8 mouse cellular contexts compared by ENCODE assay signal in genomic region chr9:20897736-20898510, GRCm38 (mm10). TPM values are rescaled to one million over a fixed set of nuclear protein-coding genes. Genes with fewer than 3 reads are reported as not detected.
DNase-seq lines count a peak whose midpoint lies in the region; ATAC-seq and TF ChIP-seq lines count a peak whose summit lies in the region.

No protein-coding gene starts in this region.

- peak overlapping the region; percentile 94 for H3K9ac ChIP-seq in limb, embryonic 15.5 days
- peak overlapping the region; percentile 96 for H3K9ac ChIP-seq in stomach, embryonic 15.5 days

- H3K4me2 ChIP-seq in limb, embryonic 15.5 days, result peak overlapping the region; percentile 76
- peak overlapping the region; percentile 75 for H3K4me2 ChIP-seq in stomach, embryonic 15.5 days

- H3K4me1 ChIP-seq in spleen, adult 2 months (ENCODE audit: control insufficient read depth, insufficient read depth, insufficient read length), result peaks cover 5% of the 10 kb centered on the region; the same call in 1 of the 2 replicates
- H3K4me1 ChIP-seq in limb, embryonic 15.5 days, result peaks cover 23% of the 10 kb centered on the region
- peaks cover 15% of the 10 kb centered on the region; the same call in 1 of the 2 replicates for H3K4me1 ChIP-seq in stomach, embryonic 15.5 days

- DNase-seq in spleen, adult 2 months (ENCODE audit: low read depth in 1 of 2, low spot score in 2 of 2), result no peak
- DNase-seq in spleen, adult 18-20 months, result no peak
- DNase-seq in right cerebral cortex, postnatal 14 days, result no peak
- DNase-seq in thymus, postnatal 14 days, result no peak
- no peak for DNase-seq in kidney, postnatal 4 days

- no peaks in the 10 kb centered on the region for H3K9me3 ChIP-seq in limb, embryonic 15.5 days
- H3K9me3 ChIP-seq in stomach, embryonic 15.5 days, result no peaks in the 10 kb centered on the region

- H3K27me3 ChIP-seq in spleen, adult 2 months (ENCODE audit: control insufficient read depth, insufficient read depth, low read length), result no peaks in the 10 kb centered on the region
- H3K27me3 ChIP-seq in limb, embryonic 15.5 days, result no peaks in the 10 kb centered on the region
- H3K27me3 ChIP-seq in stomach, embryonic 15.5 days (replicated peaks), result no peaks in the 10 kb centered on the region

- no peak for TF ChIP-seq CTCF in spleen, adult 2 months (IDR thresholded peaks at IDR 0.05; ENCODE audit: extremely low read depth, insufficient read depth, insufficient read length, insufficient replicate concordance)

- ATAC-seq in erythroid progenitor cell, adult 5-6 weeks (replicated peaks; ENCODE audit: low FRiP score, poor library complexity, severe bottlenecking), result peak; percentile 45
- peak; percentile 54 for ATAC-seq in limb, embryonic 15.5 days (ENCODE audit: insufficient number of reproducible peaks, low FRiP score, low TSS enrichment, low read depth)
- peak; percentile 45 for ATAC-seq in stomach, embryonic 15.5 days (ENCODE audit: insufficient read depth, low FRiP score, low read depth)

- H3K27ac ChIP-seq in spleen, adult 2 months (ENCODE audit: insufficient read depth, low read length), result no peak overlapping the region; the same call in 1 of the 2 replicates
- H3K27ac ChIP-seq in limb, embryonic 15.5 days, result peak overlapping the region; percentile 77
- H3K27ac ChIP-seq in stomach, embryonic 15.5 days, result 0 out of 2 replicates have a peak overlapping the region, but pooled peaks have one; percentile 65

- peak overlapping the region; percentile 83 for H3K4me3 ChIP-seq in spleen, adult 2 months (ENCODE audit: extremely low read depth, insufficient read depth, insufficient read length)
- peak overlapping the region; percentile 98 for H3K4me3 ChIP-seq in limb, embryonic 15.5 days
- H3K4me3 ChIP-seq in stomach, embryonic 15.5 days (replicated peaks), result peak overlapping the region; percentile 92

- WGBS in spleen, adult 2 months, result 4% methylated on average over 38 of the region's 39 CpGs
- 3% methylated on average over 38 of the region's 39 CpGs for WGBS in limb, embryonic 15.5 days
- 3% methylated on average over 38 of the region's 39 CpGs for WGBS in stomach, embryonic 15.5 days

- H3K36me3 ChIP-seq in spleen, adult 2 months (ENCODE audit: control insufficient read depth, insufficient read depth, low read length), result peaks cover 28% of the 10 kb centered on the region
- H3K36me3 ChIP-seq in limb, embryonic 15.5 days, result peaks cover 41% of the 10 kb centered on the region
- H3K36me3 ChIP-seq in stomach, embryonic 15.5 days, result peaks cover 33% of the 10 kb centered on the region

- TF ChIP-seq POLR2A in spleen, adult 2 months (IDR thresholded peaks at IDR 0.05; ENCODE audit: low read depth, low read length), result no peak

RNA-seq across cellular contexts. Expression of gene Eif3g, which starts 0.5 kb away (rescaled TPM):
- polyA plus RNA-seq in spleen, adult 2 months (2012; rRNA removed), result 89.3 and 103 TPM in 2 replicates
- 47.4 and 59.5 TPM in 2 replicates for total RNA-seq in erythroid progenitor cell, adult 5-6 weeks (2015; ENCODE audit: low replicate concordance)
- 41.5 and 59.7 TPM in 2 replicates for total RNA-seq in erythroid progenitor cell, adult 5-6 weeks (2017; ENCODE audit: low replicate concordance)
- polyA plus RNA-seq in limb, embryonic 15.5 days (2015; fragmentation: Nextera tagmentation; extraction: Ambion mirVana), result 303 and 319 TPM in 2 replicates
- 283 and 327 TPM in 2 replicates for polyA plus RNA-seq in stomach, embryonic 15.5 days (2015; fragmentation: Nextera tagmentation; extraction: Ambion mirVana)

RNA-seq across cellular contexts. Expression of gene Ppan, which starts 9.9 kb away (rescaled TPM):
- polyA plus RNA-seq in spleen, adult 2 months (2012; rRNA removed), result 116 and 120 TPM in 2 replicates
- total RNA-seq in erythroid progenitor cell, adult 5-6 weeks (2015; ENCODE audit: low replicate concordance), result 6.7 and 19.1 TPM in 2 replicates
- 7.1 and 16.2 TPM in 2 replicates for total RNA-seq in erythroid progenitor cell, adult 5-6 weeks (2017; ENCODE audit: low replicate concordance)
- 86.9 and 88.6 TPM in 2 replicates for polyA plus RNA-seq in limb, embryonic 15.5 days (2015; fragmentation: Nextera tagmentation; extraction: Ambion mirVana)
- polyA plus RNA-seq in stomach, embryonic 15.5 days (2015; fragmentation: Nextera tagmentation; extraction: Ambion mirVana), result 80.9 and 81.3 TPM in 2 replicates

RNA-seq across cellular contexts. Expression of gene Angptl6, which starts 18.4 kb away (rescaled TPM):
- 2.7 and 3.8 TPM in 2 replicates for polyA plus RNA-seq in spleen, adult 2 months (2012; rRNA removed)
- total RNA-seq in erythroid progenitor cell, adult 5-6 weeks (2015; ENCODE audit: low replicate concordance), result not detected in 2 replicates
- 0.53 TPM in 1 of 2 replicates, not detected in the other for total RNA-seq in erythroid progenitor cell, adult 5-6 weeks (2017; ENCODE audit: low replicate concordance)
- 4.6 and 5.0 TPM in 2 replicates for polyA plus RNA-seq in limb, embryonic 15.5 days (2015; fragmentation: Nextera tagmentation; extraction: Ambion mirVana)
- polyA plus RNA-seq in stomach, embryonic 15.5 days (2015; fragmentation: Nextera tagmentation; extraction: Ambion mirVana), result 7.5 and 8.1 TPM in 2 replicates

RNA-seq across cellular contexts. Expression of gene A230050P20Rik, which starts 29.5 kb away (rescaled TPM):
- 82.8 and 108 TPM in 2 replicates for polyA plus RNA-seq in spleen, adult 2 months (2012; rRNA removed)
- total RNA-seq in erythroid progenitor cell, adult 5-6 weeks (2015; ENCODE audit: low replicate concordance), result 1.1 and 1.7 TPM in 2 replicates
- total RNA-seq in erythroid progenitor cell, adult 5-6 weeks (2017; ENCODE audit: low replicate concordance), result 3.7 and 4.3 TPM in 2 replicates
- 9.5 and 11.8 TPM in 2 replicates for polyA plus RNA-seq in limb, embryonic 15.5 days (2015; fragmentation: Nextera tagmentation; extraction: Ambion mirVana)
- polyA plus RNA-seq in stomach, embryonic 15.5 days (2015; fragmentation: Nextera tagmentation; extraction: Ambion mirVana), result 20.7 and 21.2 TPM in 2 replicates
